Mouse (Mus musculus): Measurements from ENCODE around the gene Pde4a.

DNA sequence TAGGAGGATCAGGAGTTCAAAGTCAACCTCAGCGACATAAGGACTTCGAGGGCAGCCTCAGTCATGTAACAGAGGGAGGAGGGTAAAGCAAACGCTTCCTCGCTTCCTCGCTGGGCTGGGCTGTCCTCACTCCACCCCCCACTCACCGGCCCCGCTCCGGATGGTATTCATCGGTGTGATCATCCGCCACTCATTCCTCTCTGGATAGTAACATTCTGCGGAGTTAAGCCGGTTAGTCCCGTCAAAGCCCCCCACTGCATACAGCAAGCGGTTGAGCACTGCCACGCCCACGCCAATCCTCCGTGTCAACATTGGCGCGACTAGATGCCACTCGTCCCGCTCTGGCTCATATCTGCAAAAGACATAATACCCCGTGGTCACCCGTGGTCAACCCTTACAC lies 66.0 kb downstream of the Pde4a start:
- TF ChIP-seq CTCF (IDR thresholded peaks at IDR 0.05; ENCODE audit: extremely low read depth, insufficient read depth, insufficient read length, insufficient replicate concordance) (no peak), POLR2A (IDR thresholded peaks at IDR 0.05; ENCODE audit: low read depth, low read length) (no peak)

Data from spleen, adult 2 months (tissue).